Mouse (Mus musculus): ENCODE data around the gene Ptgdr.
"Not testable (repeated sequence)": the region's sequence is repeated elsewhere in the genome, so short reads cannot be mapped to it uniquely, and the experiment has no call there.

The Ptgdr gene

GRCm38 (mm10) chr14:44858868-44859613 is at the start of gene Ptgdr:
Gene Ptgdr (minus strand): TSS chr14:44859375.
- no peak for DNase-seq (ENCODE audit: low spot score)

DNA sequence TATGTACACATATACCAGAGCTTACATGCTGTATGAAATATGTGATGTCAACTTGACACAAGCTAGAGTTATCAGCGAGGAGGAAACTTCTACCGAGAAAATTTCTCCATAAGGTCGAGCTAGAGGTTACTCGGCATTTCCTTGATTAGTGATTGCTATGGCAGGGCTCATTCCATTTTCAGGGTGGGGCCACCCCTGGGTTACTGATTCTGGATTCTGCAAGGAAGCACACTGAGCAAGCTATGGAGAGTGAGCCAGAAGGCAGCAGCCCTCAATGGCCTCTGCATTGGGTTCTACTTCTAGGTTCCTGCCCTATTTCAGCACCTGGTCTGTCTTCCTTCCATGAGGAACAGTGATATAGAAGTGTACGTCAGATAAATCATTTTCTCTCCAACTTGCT is 48.6 kb upstream of the Ptgdr start:
- DNase-seq (ENCODE audit: low spot score) = no peak

DNA sequence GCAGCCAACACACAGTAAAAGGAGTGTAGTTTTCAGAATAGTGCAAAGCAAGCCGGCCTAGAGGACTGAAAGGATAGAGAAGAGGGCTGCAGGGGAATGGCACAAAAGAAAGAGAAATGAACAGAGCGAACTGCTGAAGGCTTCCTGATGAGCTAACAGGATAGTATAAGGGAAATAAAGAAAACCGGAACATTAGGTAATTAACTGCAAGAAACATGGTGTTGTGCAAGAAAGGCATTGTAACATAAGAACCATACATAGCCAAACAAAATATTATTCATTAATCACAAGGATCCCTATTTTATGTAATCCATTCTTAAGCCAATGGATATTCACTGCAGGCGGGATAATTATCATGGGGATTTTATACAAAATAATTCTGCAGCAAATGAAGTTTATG is 45.0 kb upstream of the Ptgdr start:
- DNase-seq (ENCODE audit: low spot score) = no peak

GRCm38 (mm10) chr14:44901735-44902134 is 42.6 kb upstream of the Ptgdr start:
- DNase-seq (ENCODE audit: low spot score) = not testable (repeated sequence)

DNA sequence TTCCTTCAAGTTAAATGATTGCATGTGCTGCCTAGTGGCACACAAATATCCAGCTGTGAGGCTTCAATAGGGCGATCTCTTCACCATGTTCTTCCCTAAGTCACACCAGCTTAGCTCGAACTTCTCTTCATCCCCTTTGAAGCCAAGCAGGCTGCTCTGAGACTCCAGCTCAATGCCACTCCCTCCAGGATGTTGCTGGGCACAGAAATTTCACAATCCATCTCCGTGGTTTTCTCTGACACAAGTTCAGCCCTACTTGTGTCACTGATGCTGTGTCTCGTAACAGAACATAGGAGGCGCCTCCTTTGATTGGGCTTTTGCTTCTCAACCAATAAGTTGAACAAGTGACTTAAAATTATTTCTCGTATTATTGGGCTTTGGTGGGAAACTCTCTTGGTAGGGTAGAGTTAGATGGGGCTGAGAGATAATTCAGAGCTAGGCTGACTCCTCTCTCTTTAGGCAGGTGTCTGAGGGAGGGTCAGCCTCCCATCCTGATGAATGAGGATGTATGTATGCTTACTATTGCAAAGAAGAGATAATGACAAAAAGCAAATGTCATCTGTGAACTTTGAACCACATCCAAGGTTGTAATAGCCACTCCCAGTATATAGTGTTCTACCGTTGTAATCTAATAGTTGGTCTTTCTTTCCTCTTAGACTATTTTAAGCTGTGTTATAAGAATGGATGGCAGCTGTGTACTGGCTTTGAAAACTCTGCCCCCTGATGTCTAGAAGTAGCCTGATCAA is 32.4 kb upstream of the Ptgdr start:
- DNase-seq (ENCODE audit: low spot score) = no peak

DNA sequence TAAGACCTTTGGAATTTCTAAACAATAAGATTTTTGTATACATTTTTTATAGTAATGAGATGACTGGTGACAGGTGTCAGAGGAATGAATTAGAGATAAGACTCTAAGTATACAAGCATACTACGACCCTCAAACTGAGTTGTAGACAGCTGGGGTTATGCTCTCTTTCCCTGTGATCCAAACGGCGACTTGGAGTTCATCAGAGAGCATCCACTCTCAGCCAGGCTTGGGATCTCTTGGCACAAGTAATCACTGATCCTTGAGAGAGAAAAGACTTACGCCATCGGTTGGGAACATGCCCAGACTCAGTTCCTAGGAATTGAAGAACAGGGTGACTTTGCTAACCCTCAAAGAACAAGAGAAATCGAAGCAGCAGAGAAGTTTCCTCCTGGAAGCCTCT is 10.5 kb upstream of the Ptgdr start:
- no peak for DNase-seq (ENCODE audit: low spot score)

GRCm38 (mm10) chr14:44865661-44866060 is 6.5 kb upstream of the Ptgdr start:
- no peak for DNase-seq (ENCODE audit: low spot score)

GRCm38 (mm10) chr14:44863086-44863485 is 3.9 kb upstream of the Ptgdr start:
- DNase-seq (ENCODE audit: low spot score) = no peak

DNA sequence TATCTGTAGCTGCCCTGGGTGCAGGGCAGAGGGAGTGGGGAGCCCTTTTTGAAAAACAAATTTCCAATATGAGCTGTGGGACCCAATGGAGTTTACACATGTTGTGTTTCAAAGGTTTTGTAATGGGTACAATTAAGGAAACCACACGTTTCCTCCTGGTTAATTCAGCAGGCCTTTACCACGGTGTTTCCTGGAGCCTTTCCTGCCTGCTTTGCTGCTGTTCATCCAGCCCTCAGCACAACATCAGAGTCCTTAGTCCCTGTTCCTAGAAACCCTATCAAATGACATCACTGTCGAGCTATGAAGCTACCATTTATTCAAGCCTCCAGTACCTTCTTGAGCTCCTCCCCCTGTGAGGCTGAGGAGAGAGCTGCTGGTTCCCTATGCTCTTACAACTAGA is 2.0 kb upstream of the Ptgdr start:
- DNase-seq (ENCODE audit: low spot score) = no peak

- DNase-seq (ENCODE audit: low spot score) = no peak
These were observed 803 bp downstream of the Ptgdr start for GRCm38 (mm10) chr14:44858372-44858771.

DNA sequence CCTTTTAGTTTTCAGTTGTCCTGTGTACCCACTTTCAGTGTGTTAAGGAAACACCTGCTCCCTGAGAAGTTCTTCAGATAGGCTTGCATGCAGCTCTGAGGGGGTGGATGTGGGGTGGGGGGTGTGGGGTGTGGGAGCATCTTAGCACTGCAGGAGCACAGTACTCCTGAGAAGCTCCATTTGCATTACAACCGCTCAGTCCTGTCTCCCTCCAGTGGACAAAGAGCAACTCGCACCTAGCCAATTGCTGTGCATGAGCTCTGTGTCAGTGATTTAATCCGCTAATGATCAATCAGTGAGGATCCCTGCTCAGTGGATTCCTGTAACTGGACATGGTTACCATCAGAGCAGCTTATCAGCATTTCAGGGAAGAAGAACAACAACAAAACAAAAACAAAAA is 8.5 kb downstream of the Ptgdr start:
- not testable (repeated sequence) for DNase-seq (ENCODE audit: low spot score)

DNA sequence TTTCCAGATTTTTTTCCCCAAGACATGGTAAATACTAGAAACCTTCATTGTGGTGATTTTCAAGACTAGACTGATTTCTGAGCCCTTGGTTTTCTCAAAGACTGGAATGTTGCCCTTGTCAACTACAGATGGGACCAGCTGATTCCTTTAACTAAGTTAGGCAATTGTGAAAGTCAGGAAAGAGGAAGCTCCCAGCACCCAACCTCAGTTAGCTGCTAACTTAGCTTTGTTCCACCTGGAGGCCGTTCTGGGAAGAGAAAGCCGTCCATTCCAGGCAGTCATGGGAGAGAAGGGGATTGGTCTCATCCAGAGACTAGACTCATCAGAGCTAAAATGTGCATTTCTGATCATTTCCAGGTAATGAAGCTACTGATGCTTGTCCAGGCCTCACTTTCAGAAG is 11.4 kb downstream of the Ptgdr start:
- no peak for DNase-seq (ENCODE audit: low spot score)

GRCm38 (mm10) chr14:44846558-44847263 is 12.5 kb downstream of the Ptgdr start:
- no peak for DNase-seq (ENCODE audit: low spot score)

- DNase-seq (ENCODE audit: low spot score) = no peak
These were observed 15.1 kb downstream of the Ptgdr start for GRCm38 (mm10) chr14:44843768-44844755.

DNA sequence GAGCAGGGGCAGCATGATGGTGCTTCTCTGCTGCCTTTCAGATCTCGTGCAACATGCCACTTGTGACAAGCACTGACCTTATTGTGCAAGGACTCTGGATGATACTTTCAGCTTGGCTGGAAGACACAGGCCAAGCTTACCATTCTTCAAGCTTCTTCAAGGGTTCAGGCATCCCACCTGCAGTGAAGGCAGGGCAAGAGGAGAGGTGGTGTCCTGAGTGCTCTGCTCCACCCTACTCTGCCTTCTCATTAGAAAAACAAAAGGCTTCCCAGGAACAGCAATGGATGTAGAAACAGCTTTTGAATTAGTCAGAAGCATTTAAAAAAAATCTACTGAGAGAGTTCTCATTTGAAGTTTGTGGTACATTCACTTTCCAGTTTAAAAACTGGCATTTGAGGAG is 20.5 kb downstream of the Ptgdr start:
- no peak for DNase-seq (ENCODE audit: low spot score)

DNA sequence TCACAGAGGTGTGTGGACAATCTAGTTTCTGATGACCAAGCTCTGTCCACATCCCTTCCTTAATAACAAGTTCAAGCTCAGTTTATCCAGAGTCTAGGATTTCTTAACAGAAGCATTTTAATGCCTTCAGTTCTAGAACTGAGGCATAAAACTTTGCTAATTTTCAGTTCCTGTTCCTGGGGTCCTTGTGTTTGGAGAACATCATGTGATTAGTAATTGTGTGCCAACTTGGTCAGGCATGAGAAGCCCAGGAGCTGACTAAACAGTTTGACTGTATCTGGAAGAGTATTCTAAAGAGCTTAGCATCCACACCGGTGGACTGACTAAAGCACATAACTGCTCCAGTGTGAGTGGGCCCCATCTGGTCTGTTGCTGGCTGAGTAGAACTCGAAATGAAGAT is 24.0 kb downstream of the Ptgdr start:
- DNase-seq (ENCODE audit: low spot score) = no peak

DNA sequence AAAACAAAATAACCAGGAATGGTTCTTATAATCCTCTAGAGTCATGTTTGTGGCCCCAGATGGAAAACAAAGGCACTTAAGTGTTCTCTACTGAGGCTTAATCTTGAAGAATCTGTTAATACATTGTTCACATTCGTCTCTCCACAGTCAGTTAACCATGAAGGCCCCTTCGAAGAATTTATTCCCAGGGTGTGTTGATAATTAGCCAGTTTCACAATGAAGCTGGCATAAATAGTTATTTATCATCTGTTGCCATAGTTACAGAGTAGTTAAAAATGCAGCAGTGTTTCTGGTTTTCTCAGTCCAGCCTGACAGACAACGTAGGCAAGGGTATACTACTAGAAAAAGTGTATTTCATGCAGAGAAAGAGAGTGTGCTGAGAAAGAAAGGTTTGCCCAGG is 25.0 kb downstream of the Ptgdr start:
- not testable (repeated sequence) for DNase-seq (ENCODE audit: low spot score)

GRCm38 (mm10) chr14:44833096-44833495 is 26.1 kb downstream of the Ptgdr start:
- DNase-seq (ENCODE audit: low spot score) = not testable (repeated sequence)

- DNase-seq (ENCODE audit: low spot score) = no peak
These were observed 31.4 kb downstream of the Ptgdr start for GRCm38 (mm10) chr14:44827736-44828135.

GRCm38 (mm10) chr14:44821177-44822057 is 37.8 kb downstream of the Ptgdr start:
- no peak for DNase-seq (ENCODE audit: low spot score)

DNA sequence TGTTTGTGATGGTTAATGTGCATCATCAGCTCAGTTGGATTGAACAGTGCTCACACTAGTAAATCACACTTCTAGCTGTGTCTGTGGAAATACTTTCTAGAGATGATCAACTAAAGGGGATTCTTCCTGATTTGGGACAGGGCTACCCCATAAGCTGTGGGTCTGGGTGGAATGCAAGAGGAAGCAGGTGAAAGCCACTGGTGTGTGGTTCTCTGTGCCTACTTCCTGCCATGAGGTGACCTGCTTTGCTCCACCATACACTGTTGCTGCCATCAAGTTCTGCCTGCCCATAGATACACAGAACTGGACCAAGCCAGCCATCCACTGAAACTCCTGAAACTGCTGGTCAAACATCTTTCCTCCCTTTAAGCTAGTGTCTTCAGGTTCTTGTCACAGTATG is 46.0 kb downstream of the Ptgdr start:
- not testable (repeated sequence) for DNase-seq (ENCODE audit: low spot score)
